Mouse (Mus musculus) heart, postnatal 0 days (tissue): ENCODE measurements at regions not wholly inside any gene's neighbourhood (a gene's known extent, or its start where the extent isn't known, plus 50 kb on each side); places are given as distances from the start of the nearest gene placed in this dataset.

Source experiments
- ATAC-seq: fragments of 200-750 bp; cut with Nextera tagmentation; 2 replicates; pipeline ENCODE4 v1.8.0; 2017; ENCODE audit warnings: low read depth, moderate number of reproducible peaks, moderate library complexity; ENCODE audit not compliant: insufficient read depth
- DNase-seq: peaks from one replicate; pipeline ENCODE4 v3.0.0-alpha.2; 2016; ENCODE audit warnings: low spot score
- H3K27ac ChIP-seq: fragments of 300-500 bp; sonication (generic); 2 replicates; pipeline ENCODE4 v1.5.1; 2014; ENCODE audit warnings: low read depth, mild to moderate bottlenecking
- H3K27me3 ChIP-seq: fragments of 300-500 bp; sonication (generic); 2 replicates; pipeline ENCODE4 v1.6.1; 2014; ENCODE audit warnings: low read length, mixed read lengths; ENCODE audit not compliant: control insufficient read depth, insufficient read depth
- H3K36me3 ChIP-seq: fragments of 300-500 bp; sonication (generic); replicated peaks from 2 replicates; pipeline ENCODE4 v1.6.1; 2014; ENCODE audit warnings: low read length, mixed read lengths; ENCODE audit not compliant: control insufficient read depth, insufficient read depth
- H3K4me1 ChIP-seq: fragments of 300-500 bp; sonication (generic); 2 replicates; pipeline ENCODE4 v1.6.1; 2014; ENCODE audit warnings: antibody characterized with exemption; ENCODE audit not compliant: control insufficient read depth, insufficient read depth
- H3K4me2 ChIP-seq: fragments of 300-500 bp; sonication (generic); 2 replicates; pipeline ENCODE4 v1.6.1; 2014; ENCODE audit warnings: low read depth, mild to moderate bottlenecking, low read length, moderate library complexity
- H3K4me3 ChIP-seq: fragments of 300-500 bp; sonication (generic); 2 replicates; pipeline ENCODE4 v1.5.1; 2014; ENCODE audit warnings: low read depth, low read length
- H3K9ac ChIP-seq: fragments of 300-500 bp; sonication (generic); replicated peaks from 2 replicates; pipeline ENCODE4 v1.6.1; 2014; ENCODE audit warnings: low read depth, low read length, mixed read lengths
- H3K9me3 ChIP-seq: fragments of 300-500 bp; sonication (generic); replicated peaks from 2 replicates; pipeline ENCODE4 v1.6.1; 2016; ENCODE audit warnings: low read length; ENCODE audit not compliant: control insufficient read depth
- CTCF ChIP-seq: IDR thresholded peaks from 2 replicates; pipeline ENCODE4 v1.5.1; 2016; ENCODE audit warnings: antibody characterized with exemption, control low read depth, low read depth
- EP300 ChIP-seq: IDR thresholded peaks from 2 replicates; pipeline ENCODE4 v1.6.1; 2016; ENCODE audit warnings: antibody characterized with exemption, low read depth
- WGBS: fragments of 180-500 bp; shearing (Covaris S2); extraction: QIAGEN DNeasy Blood & Tissue Kit; methylation state at CpG from one replicate; pipeline ENCODE4 v1.1.7; 2014; 5-methylcytosine and 5-hydroxymethylcytosine counted together

DNA sequence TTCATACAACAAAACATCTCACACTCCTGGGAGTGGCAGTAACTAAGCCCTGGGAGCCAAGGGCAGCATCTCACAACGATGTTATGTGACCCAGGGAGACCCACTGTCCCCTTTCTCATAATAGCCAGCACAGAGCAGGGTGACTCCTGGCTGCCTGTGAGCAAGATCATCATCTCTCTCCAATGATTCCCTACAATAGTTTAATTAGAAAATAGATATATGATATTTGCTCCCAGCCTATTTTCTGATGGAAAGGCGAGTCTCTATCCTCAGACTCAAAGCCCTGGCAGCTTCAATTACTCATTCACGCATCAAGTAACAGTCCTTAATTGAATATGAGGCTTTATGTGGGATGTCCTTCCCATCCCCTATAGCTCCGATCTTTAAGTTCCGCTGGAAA, 153.7 kb downstream of the Olfm4 start:
- no peaks in the 10 kb centered on the region for H3K27me3 ChIP-seq
- ATAC-seq, result no peak
- TF ChIP-seq CTCF, result no peak
- TF ChIP-seq EP300, result no peak
- no peaks in the 10 kb centered on the region for H3K9me3 ChIP-seq
- no peaks in the 10 kb centered on the region for H3K36me3 ChIP-seq
- no peaks in the 10 kb centered on the region for H3K4me1 ChIP-seq
- H3K27ac ChIP-seq, result no peak overlapping the region
- DNase-seq, result no peak
- H3K4me2 ChIP-seq, result no peak overlapping the region
- no peak overlapping the region for H3K4me3 ChIP-seq
- WGBS, result 69% methylated on average over 5 of the region's 5 CpGs
- no peak overlapping the region for H3K9ac ChIP-seq

DNA sequence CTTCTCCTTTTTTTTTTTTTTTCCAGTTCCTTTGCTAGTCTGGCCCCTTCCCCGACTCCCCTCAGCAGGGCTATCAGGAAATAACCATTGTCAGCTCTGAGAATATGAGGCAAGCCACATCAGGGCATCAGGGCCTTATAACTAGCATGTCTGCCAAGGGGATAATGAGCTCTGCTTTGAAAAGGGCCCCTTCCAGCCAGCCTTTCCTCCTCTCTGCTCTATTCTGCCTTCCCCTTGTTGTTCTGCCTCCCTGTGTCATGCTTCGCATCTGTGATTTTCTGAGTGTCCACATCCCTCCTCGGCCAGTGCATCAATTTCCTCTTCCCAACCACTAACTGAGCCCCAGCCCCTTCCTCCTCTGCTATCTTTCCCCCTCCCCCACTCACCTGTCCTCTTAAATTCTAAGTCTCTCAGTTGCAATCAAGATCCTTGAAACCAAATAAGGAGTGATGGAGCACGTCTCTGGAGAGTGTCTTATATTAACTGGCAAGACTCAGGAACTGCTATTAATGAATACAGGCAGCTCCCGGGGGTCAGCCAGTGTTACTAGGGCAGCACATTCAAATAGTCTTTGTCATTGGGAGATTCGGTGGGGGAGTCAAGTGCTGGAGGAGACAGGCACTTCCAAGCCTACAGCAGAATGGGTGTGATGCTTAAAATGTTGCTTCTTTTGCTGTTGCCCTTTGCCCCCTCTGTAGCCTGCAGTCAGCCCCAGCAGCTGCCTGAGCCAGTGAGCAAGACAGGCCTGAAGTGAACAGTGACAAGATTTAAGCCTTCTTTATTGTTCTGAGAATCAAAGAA, 155.3 kb downstream of the Olfm4 start:
- Histone ChIP-seq H3K9me3 (no peaks in the 10 kb centered on the region), H3K36me3 (no peaks in the 10 kb centered on the region), H3K4me3 (no peak overlapping the region), H3K27me3 (no peaks in the 10 kb centered on the region), H3K4me2 (no peak overlapping the region), H3K9ac (no peak overlapping the region), H3K4me1 (no peaks in the 10 kb centered on the region), H3K27ac (no peak overlapping the region)
- ATAC-seq (no peak), DNase-seq (no peak)
- no peak for TF ChIP-seq EP300
- WGBS, result 44% methylated on average over 6 of the region's 6 CpGs

DNA sequence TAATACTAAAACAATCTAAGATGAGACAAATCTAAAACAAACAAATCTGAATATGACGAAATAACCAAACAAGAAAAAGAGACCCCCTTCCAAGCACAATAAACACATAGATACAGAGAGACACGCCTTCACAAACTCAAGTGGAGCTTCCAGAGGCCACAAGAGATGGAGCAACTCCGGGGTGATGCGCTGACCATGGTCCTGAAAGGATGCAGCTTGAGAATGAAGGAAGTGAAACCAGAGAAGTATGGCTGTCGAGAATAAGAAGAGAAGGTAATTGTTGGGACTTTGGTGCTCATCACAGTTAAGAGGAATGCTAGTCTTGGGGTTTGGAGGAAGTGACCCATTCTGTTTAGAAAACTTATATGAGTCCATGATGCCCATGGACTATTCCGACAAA, 173.1 kb downstream of the Olfm4 start:
- peak; percentile 8 for DNase-seq

DNA sequence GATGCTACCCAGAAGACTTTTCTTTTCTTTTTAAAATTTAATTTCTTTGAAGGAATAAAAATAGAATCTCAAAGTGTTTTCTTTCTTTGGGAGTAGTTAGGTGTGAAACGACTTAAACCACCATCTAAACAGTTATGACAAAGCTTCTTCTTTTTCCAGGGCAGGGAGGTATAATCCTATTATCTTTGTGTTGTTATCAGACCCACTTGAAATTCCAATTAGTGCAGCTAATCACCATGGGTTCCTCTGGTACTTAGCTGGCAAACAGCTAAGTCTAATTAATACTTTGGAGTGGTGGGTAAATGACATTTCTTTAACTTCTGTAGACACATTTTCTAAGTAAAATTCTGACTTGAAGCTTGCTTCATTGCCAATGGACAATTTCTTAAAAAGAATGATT, 185.3 kb downstream of the Olfm4 start:
- Histone ChIP-seq H3K36me3 (no peaks in the 10 kb centered on the region), H3K27me3 (no peaks in the 10 kb centered on the region), H3K9ac (no peak overlapping the region), H3K9me3 (no peaks in the 10 kb centered on the region), H3K4me3 (no peak overlapping the region), H3K27ac (no peak overlapping the region), H3K4me1 (no peaks in the 10 kb centered on the region), H3K4me2 (no peak overlapping the region)
- no peak for ATAC-seq
- WGBS, result 27% methylated on average over 1 of the region's 1 CpGs
- DNase-seq, result no peak
- TF ChIP-seq EP300 (no peak), CTCF (no peak)

More for the DNA sequence above, 173.1 kb downstream of the Olfm4 start:
- no peak for ATAC-seq
- WGBS, result 39% methylated on average over 6 of the region's 6 CpGs
- Histone ChIP-seq H3K4me2 (no peak overlapping the region), H3K36me3 (no peaks in the 10 kb centered on the region), H3K9me3 (no peaks in the 10 kb centered on the region), H3K27ac (no peak overlapping the region), H3K4me1 (no peaks in the 10 kb centered on the region), H3K4me3 (no peak overlapping the region), H3K9ac (no peak overlapping the region), H3K27me3 (no peaks in the 10 kb centered on the region)
- TF ChIP-seq CTCF (no peak), EP300 (no peak)

DNA sequence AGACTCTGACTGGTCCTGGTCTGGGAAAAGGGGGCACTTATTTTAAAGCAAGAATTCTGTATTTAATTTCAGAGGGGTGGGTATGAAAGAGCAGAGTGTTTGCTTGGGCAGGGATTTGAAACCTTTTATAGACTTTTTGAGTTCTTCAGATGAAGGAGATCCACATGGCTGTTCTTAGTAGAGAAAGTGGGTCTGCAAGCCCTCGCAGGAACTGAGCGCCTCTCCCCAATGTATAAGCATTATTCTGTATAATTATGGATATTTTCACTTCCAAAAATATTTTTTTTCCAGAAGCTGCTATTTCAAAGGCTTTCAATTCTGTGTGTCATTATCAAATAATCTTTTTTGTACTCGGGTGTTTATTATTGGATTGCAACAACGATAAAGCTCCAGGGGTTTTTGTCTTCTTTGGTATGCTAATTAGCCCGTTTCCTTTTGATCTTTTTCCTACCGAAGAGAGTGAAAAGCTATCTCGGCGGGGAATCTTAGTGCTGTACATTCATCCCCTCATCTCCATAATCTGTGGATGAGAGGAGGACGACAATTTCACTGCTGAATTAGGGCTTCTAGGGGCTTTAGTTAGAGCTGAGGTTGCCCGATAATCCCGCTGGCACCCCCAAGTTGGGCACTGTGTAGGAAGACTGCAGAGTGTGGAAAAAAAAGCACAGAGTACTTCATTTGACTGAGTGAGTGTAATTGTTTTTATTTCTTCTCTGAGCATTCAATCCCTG, 186.7 kb downstream of the Olfm4 start:
- 17% methylated on average over 11 of the region's 11 CpGs for WGBS
- no peak for ATAC-seq

More for the DNA sequence above, 186.7 kb downstream of the Olfm4 start:
- Histone ChIP-seq H3K9me3 (no peaks in the 10 kb centered on the region), H3K4me3 (no peak overlapping the region), H3K9ac (no peak overlapping the region), H3K36me3 (no peaks in the 10 kb centered on the region), H3K27me3 (no peaks in the 10 kb centered on the region), H3K27ac (no peak overlapping the region), H3K4me2 (no peak overlapping the region), H3K4me1 (no peaks in the 10 kb centered on the region)
- TF ChIP-seq CTCF (no peak), EP300 (no peak)
- no peak for DNase-seq
